Mouse (Mus musculus) forebrain, embryonic 11.5 days (tissue): ENCODE results near the gene Hist1h2af. TPM values are rescaled to one million over a fixed set of nuclear protein-coding genes. Genes with fewer than 3 reads are reported as not detected.
A peak's percentile ranks its signal among the peaks of the same experiment; 100 is the strongest.
"Not testable (repeated sequence)": the region's sequence is repeated elsewhere in the genome, so short reads cannot be mapped to it uniquely, and the experiment has no call there.

Experiments
- ATAC-seq: fragments of 200-750 bp; cut with Nextera tagmentation; replicated peaks from 2 replicates; pipeline ENCODE4 v1.8.0; 2017; ENCODE audit warnings: moderate TSS enrichment; ENCODE audit not compliant: low FRiP score
- DNase-seq: peaks from one replicate; pipeline ENCODE4 v3.0.0-alpha.2; 2017; ENCODE audit warnings: low spot score
- H3K27ac ChIP-seq: fragments of 300-500 bp; sonication (generic); 2 replicates; pipeline ENCODE4 v1.5.1; 2014; ENCODE audit warnings: low read depth, low read length
- H3K27me3 ChIP-seq: fragments of 300-500 bp; sonication (generic); 2 replicates; pipeline ENCODE4 v1.6.1; 2014; ENCODE audit warnings: mild to moderate bottlenecking, low read length, mixed read lengths; ENCODE audit not compliant: control insufficient read depth, insufficient read depth
- H3K36me3 ChIP-seq: fragments of 300-500 bp; sonication (generic); 2 replicates; pipeline ENCODE4 v1.6.1; 2014; ENCODE audit warnings: mild to moderate bottlenecking, low read length, moderate library complexity, mixed read lengths; ENCODE audit not compliant: control insufficient read depth, insufficient read depth
- H3K4me1 ChIP-seq: fragments of 300-500 bp; sonication (generic); replicated peaks from 2 replicates; pipeline ENCODE4 v1.6.1; 2014; ENCODE audit warnings: low read length, mixed read lengths; ENCODE audit not compliant: control insufficient read depth, insufficient read depth
- H3K4me2 ChIP-seq: fragments of 300-500 bp; sonication (generic); 2 replicates; pipeline ENCODE4 v1.6.1; 2014; ENCODE audit warnings: low read depth, mild to moderate bottlenecking, low read length, moderate library complexity, mixed read lengths; ENCODE audit not compliant: severe bottlenecking
- H3K4me3 ChIP-seq: fragments of 300-500 bp; sonication (generic); 2 replicates; pipeline ENCODE4 v1.5.1; 2014; ENCODE audit warnings: low read depth, low read length
- H3K9ac ChIP-seq: fragments of 300-500 bp; sonication (generic); 2 replicates; pipeline ENCODE4 v1.6.1; 2014; ENCODE audit warnings: low read length
- H3K9me3 ChIP-seq: fragments of 300-500 bp; sonication (generic); 2 replicates; pipeline ENCODE4 v1.6.1; 2016; ENCODE audit warnings: low read length, mixed read lengths; ENCODE audit not compliant: control insufficient read depth
- WGBS: fragments of 180-500 bp; shearing (Covaris S2); extraction: QIAGEN DNeasy Blood & Tissue Kit; methylation state at CpG from one replicate; pipeline ENCODE4 v1.1.7; 2014; 5-methylcytosine and 5-hydroxymethylcytosine counted together
- polyA plus RNA-seq: library from polyadenylated mRNA; unstranded; fragments of >200 nt; fragmentation: Nextera tagmentation; extraction: Ambion mirVana; gene quantifications from 2 replicates; pipeline ENCODE4 v1.2.1, GENCODE M21; 2014

Hist1h2af gene
- 7.7 and 9.3 TPM in 2 replicates for polyA plus RNA-seq

GRCm38 (mm10) chr13:23533560-23534367 is at the start of gene Hist1h2af:
Gene Hist1h2af, plus strand, starts transcription at chr13:23533906.
- peak; percentile 62 for ATAC-seq
- under 1% methylated on average over 22 of the region's 53 CpGs for WGBS

DNA sequence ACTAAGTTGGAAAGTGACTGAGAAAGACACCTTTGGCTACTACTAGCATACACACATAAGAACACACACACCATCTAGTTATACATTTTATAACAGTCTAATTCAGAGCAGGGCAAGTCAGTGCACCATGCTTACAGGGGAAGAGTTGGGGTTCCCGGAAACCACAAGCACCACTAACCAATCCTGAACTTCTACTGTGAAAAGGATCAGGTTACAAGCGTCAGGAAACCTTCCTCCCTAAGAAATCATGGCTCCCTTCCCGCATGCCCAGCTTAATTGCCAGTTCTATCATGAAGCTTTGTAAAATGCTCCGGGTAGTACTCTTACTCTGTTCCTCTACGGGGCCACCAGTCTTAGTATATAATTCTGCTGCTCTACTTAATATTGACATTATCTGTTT is 48.4 kb upstream of the Hist1h2af start:
- no peaks in the 10 kb centered on the region for H3K9me3 ChIP-seq
- H3K9ac ChIP-seq = no peak overlapping the region
- H3K4me1 ChIP-seq = no peaks in the 10 kb centered on the region
- 50% methylated on average over 5 of the region's 5 CpGs for WGBS
- H3K27me3 ChIP-seq = no peaks in the 10 kb centered on the region
- H3K36me3 ChIP-seq = no peaks in the 10 kb centered on the region
- no peak overlapping the region for H3K4me3 ChIP-seq
- DNase-seq (no peak), ATAC-seq (no peak)
- H3K27ac ChIP-seq = no peak overlapping the region
- no peak overlapping the region for H3K4me2 ChIP-seq

More at GRCm38 (mm10) chr13:23533560-23534367, at the start of gene Hist1h2af:
- Histone ChIP-seq H3K4me3 (peak within 1 kb of the TSS; percentile 57), H3K27ac (peak within 1 kb of the TSS; percentile 99), H3K4me2 (peak within 1 kb of the TSS; percentile 76), H3K9ac (peak within 1 kb of the TSS; percentile 96)
- not testable (repeated sequence) for H3K36me3 ChIP-seq, H3K9me3 ChIP-seq, H3K27me3 ChIP-seq, H3K4me1 ChIP-seq
- peak; percentile 86 for DNase-seq

DNA sequence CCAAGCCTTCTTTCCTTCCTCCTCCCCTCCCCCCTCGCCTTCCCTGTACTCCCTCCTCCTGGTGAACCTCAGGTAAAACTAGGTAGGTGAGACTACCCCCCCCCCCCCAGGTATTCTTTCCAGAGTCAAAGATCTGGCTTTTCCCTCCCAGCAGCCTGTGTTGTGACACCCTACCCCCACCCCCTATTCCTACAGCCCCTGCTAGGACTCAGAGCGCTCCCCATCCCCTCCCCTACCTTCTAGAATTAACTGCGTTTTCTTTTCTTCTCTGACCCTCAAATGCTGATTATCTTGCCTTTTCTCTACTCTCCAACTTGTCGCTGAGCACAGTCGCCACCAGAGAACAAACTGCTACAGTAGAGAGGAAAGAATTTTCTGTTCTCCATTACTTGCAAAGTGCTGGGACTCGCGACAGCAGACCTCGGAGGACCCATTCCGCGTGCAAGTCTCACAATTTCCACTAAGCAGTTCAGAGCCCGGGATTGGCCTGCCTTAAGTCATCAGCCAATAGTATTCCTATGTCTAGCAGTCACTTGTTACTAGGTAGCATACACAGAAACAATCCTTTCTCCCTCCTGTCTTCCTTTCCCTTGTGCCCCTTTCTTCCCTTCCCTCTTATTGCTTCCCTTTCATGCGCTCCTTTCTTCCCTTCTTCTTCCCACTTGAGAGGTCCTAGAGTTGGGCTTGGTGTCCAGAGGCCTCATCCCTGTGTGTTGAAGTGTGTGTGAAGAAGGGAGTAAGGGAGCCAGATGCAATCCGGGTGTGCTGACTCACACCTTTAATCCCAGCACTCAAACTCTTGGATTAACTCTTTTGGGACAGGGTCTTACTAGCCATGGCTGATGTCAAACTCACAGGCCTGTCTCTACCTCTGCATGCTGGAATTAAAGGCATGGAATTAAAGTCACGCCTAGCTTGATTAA is 45.0 kb upstream of the Hist1h2af start, which contains the start of gene Btn2a2:
Btn2a2 (minus strand) TSS at position 458 of the 923 bp plus-strand sequence.
- Histone ChIP-seq H3K4me1 (peaks cover 2% of the 10 kb centered on the region; the same call in 1 of the 2 replicates), H3K27me3 (no peaks in the 10 kb centered on the region), H3K4me2 (peak within 1 kb of the TSS; percentile 59), H3K36me3 (no peaks in the 10 kb centered on the region), H3K9ac (peak within 1 kb of the TSS; percentile 37; the same call in 1 of the 2 replicates), H3K27ac (no peak within 1 kb of the TSS), H3K9me3 (no peaks in the 10 kb centered on the region), H3K4me3 (peak within 1 kb of the TSS; percentile 24)
- peak; percentile 72 for DNase-seq
- 3% methylated on average over 13 of the region's 14 CpGs for WGBS
- ATAC-seq = peak; percentile 89

DNA sequence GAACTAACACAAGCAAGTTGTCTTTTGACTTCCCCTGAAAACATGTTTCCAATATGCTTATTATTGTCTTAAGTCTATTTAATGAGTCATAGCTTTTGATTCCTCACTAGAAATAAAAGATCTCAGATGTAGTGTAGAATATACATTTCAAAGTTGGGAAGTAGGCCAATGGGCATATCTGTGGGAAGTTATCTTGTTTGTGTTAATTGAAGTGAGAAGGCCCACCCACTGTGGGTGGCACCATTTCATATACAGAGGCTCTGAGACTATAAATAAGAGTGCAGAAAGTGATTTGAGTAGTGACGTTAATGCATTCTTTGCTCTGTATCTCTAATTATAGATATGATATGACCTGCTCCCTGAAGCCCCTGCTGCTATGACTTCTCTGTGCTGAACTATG is 42.8 kb upstream of the Hist1h2af start:
- ATAC-seq = no peak
- no peak overlapping the region for H3K4me3 ChIP-seq
- H3K4me2 ChIP-seq = no peak overlapping the region
- 52% methylated on average over 1 of the region's 1 CpGs for WGBS
- no peak for DNase-seq
- H3K4me1 ChIP-seq = peaks cover 2% of the 10 kb centered on the region; the same call in 1 of the 2 replicates
- H3K9ac ChIP-seq = no peak overlapping the region
- no peaks in the 10 kb centered on the region for H3K36me3 ChIP-seq
- no peaks in the 10 kb centered on the region for H3K9me3 ChIP-seq
- H3K27ac ChIP-seq = no peak overlapping the region
- no peaks in the 10 kb centered on the region for H3K27me3 ChIP-seq

- ATAC-seq (no peak), DNase-seq (no peak)
- Histone ChIP-seq H3K27me3 (no peaks in the 10 kb centered on the region), H3K4me2 (no peak overlapping the region), H3K9me3 (no peaks in the 10 kb centered on the region), H3K9ac (no peak overlapping the region), H3K27ac (no peak overlapping the region), H3K4me1 (peaks cover 2% of the 10 kb centered on the region; the same call in 1 of the 2 replicates), H3K4me3 (no peak overlapping the region), H3K36me3 (no peaks in the 10 kb centered on the region)
- 14% methylated on average over 1 of the region's 1 CpGs for WGBS
Measured at GRCm38 (mm10) chr13:23491263-23491662, 42.4 kb upstream of the Hist1h2af start.

DNA sequence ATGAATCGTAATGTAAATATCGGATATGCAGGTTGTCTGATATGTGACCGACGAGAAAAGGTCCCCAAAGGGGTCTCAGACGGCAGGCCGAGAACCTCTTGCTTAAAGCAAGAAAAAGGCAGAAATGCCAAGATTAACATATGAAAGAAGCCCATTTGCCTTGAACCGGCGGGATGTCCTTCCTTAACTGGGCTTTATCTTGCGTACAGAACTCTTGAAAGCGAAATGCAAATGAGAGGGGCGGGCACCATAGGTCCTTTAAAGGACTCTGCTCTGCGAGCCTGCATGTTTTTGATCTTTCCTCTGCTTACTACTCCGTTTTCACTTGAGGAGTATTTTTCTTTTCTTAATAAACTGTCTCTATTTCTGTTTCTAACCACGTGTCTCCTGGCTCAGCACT is 41.7 kb upstream of the Hist1h2af start:
- ATAC-seq (peak; percentile 55; the same call in 1 of the 2 replicates), DNase-seq (peak; percentile 61)
- Histone ChIP-seq H3K4me3 (peak overlapping the region; percentile 16), H3K9ac (no peak overlapping the region), H3K4me1 (peaks cover 2% of the 10 kb centered on the region; the same call in 1 of the 2 replicates), H3K4me2 (peak overlapping the region; percentile 31; the same call in 1 of the 2 replicates), H3K27me3 (no peaks in the 10 kb centered on the region), H3K9me3 (no peaks in the 10 kb centered on the region), H3K27ac (peak overlapping the region; percentile 53; the same call in 1 of the 2 replicates), H3K36me3 (no peaks in the 10 kb centered on the region)
- 3% methylated on average over 14 of the region's 14 CpGs for WGBS

GRCm38 (mm10) chr13:23495526-23495925 is 38.2 kb upstream of the Hist1h2af start:
- WGBS = 73% methylated on average over 6 of the region's 6 CpGs
- ATAC-seq (no peak), DNase-seq (no peak)
- no peaks in the 10 kb centered on the region for H3K27me3 ChIP-seq
- no peak overlapping the region for H3K9ac ChIP-seq
- no peak overlapping the region for H3K4me2 ChIP-seq
- H3K27ac ChIP-seq = no peak overlapping the region
- no peaks in the 10 kb centered on the region for H3K36me3 ChIP-seq
- H3K4me1 ChIP-seq = peaks cover 6% of the 10 kb centered on the region; the same call in 1 of the 2 replicates
- H3K9me3 ChIP-seq = no peaks in the 10 kb centered on the region
- no peak overlapping the region for H3K4me3 ChIP-seq

DNA sequence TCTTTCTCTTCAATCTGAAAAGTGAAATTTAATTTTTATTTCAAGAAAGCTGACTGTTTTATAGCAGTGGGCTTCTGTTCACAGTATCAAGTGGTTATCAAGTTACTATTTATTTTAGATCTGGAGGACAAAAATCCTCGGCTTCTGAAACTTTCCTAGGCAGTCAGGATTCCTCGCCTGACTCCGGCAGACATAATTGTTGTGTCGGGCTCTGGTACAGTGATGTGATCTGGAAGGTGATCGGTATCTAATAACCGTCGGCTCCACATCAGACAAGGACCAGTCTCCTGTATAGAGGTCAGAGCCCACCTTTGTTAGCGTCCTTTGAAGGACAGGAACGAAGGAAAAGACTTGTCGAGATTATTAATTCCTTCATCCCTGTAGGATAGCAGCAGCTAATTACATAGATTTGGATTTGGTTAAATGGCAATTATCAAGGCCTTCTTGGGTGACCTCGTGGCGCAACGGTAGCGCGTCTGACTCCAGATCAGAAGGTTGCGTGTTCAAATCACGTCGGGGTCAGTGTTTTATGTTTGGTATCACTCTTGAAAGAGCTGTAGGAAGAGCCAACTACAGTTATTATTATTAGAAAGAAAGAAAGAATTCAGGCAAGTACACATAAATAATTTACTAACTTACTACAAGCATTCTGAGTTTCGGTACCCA is 35.9 kb upstream of the Hist1h2af start:
- H3K27ac ChIP-seq = no peak overlapping the region
- no peaks in the 10 kb centered on the region for H3K36me3 ChIP-seq
- WGBS = under 1% methylated on average over 19 of the region's 19 CpGs
- H3K4me2 ChIP-seq = peak overlapping the region; percentile 51
- H3K4me1 ChIP-seq = peaks cover 3% of the 10 kb centered on the region; the same call in 1 of the 2 replicates
- ATAC-seq = peak; percentile 25; the same call in 1 of the 2 replicates
- H3K9ac ChIP-seq = no peak overlapping the region
- no peaks in the 10 kb centered on the region for H3K9me3 ChIP-seq
- peak; percentile 77 for DNase-seq
- H3K4me3 ChIP-seq = peak overlapping the region; percentile 24
- H3K27me3 ChIP-seq = no peaks in the 10 kb centered on the region
